Mouse (Mus musculus): ENCODE data around the gene Rps19bp1. TPM values are rescaled to one million over a fixed set of nuclear protein-coding genes. Genes with fewer than 3 reads are reported as not detected.
A peak's percentile ranks its signal among the peaks of the same experiment; 100 is the strongest.

Gene Rps19bp1
- total RNA-seq, 2 experiments from 2014 or later: 33.0 to 37.6 TPM

GRCm38 (mm10) chr15:80219211-80219610 lies 44.9 kb downstream of the Rps19bp1 start:
- DNase-seq: peak; percentile 23

- peak; percentile 36 for DNase-seq
Observed at GRCm38 (mm10) chr15:80217476-80217875, 46.6 kb downstream of the Rps19bp1 start.

GRCm38 (mm10) chr15:80216480-80216820 lies 47.7 kb downstream of the Rps19bp1 start:
- no peak for DNase-seq

GRCm38 (mm10) chr15:80215716-80216479 lies 48.2 kb downstream of the Rps19bp1 start:
- DNase-seq: peak; percentile 54

GRCm38 (mm10) chr15:80213688-80214087 lies 50.4 kb downstream of the Rps19bp1 start:
- DNase-seq: no peak

Other genes with a start within 250 kb of the Rps19bp1 start
- 10 to 100 TPM; 37.8 to 46.7 TPM for gene Pdgfb, start 249.3 kb downstream of the Rps19bp1 start, total RNA-seq (2021)
- gene Syngr1, start 173.0 kb downstream of the Rps19bp1 start, total RNA-seq (2021): 10 to 100 TPM; 30.2 to 35.0 TPM
- 100 to 1,000 TPM; 672 to 709 TPM for gene Rpl3, start 172.4 kb downstream of the Rps19bp1 start, total RNA-seq (2021)
- 10 to 100 TPM; 16.3 to 28.9 TPM for gene Tab1, start 131.2 kb downstream of the Rps19bp1 start, total RNA-seq (2021)
- 1 to 10 TPM; 6.0 to 8.0 TPM for gene Mgat3, start 90.6 kb downstream of the Rps19bp1 start, total RNA-seq (2021)
- 10 to 100 TPM; 42.8 to 46.6 TPM for gene Mief1, start 30.3 kb downstream of the Rps19bp1 start, total RNA-seq (2021)
- 10 to 100 TPM in 1 of 2 experiments, 1 to 10 TPM in 1; 6.9 to 19.1 TPM for gene AC140267.1, start 28.5 kb downstream of the Rps19bp1 start, total RNA-seq (2021)
- 100 to 1,000 TPM; 121 to 199 TPM for gene Atf4, start 9.1 kb downstream of the Rps19bp1 start, total RNA-seq (2021)
- 1 to 10 TPM in 1 of 2 experiments, under 1 TPM in 1; 0.27 to 1.1 TPM for gene Cacna1i, start 22.9 kb upstream of the Rps19bp1 start, total RNA-seq (2021)